Mouse (Mus musculus) liver, adult 2 months (tissue): ENCODE results near the gene Mmp21. TPM values are rescaled to one million over a fixed set of nuclear protein-coding genes. Genes with fewer than 3 reads are reported as not detected.
A peak's percentile ranks its signal among the peaks of the same experiment; 100 is the strongest.

Source experiments
- DNase-seq: peaks from one replicate; pipeline ENCODE4 v3.0.0-alpha.2; 2011; ENCODE audit warnings: low read depth, low spot score; ENCODE audit errors: extremely low read depth
- H3K27ac ChIP-seq: fragments of 200-500 bp; replicated peaks from 2 replicates; pipeline ENCODE4 v1.5.1; 2012; ENCODE audit warnings: low read depth, mild to moderate bottlenecking, control low read depth, inconsistent platforms, low read length; ENCODE audit not compliant: insufficient read depth
- H3K27me3 ChIP-seq: fragments of 200-500 bp; 2 replicates; pipeline ENCODE4 v1.6.1; 2012; ENCODE audit warnings: mild to moderate bottlenecking, moderate library complexity, low read length, inconsistent platforms; ENCODE audit not compliant: control insufficient read depth, insufficient read depth
- H3K36me3 ChIP-seq: fragments of 200-500 bp; 2 replicates; pipeline ENCODE4 v1.6.1; 2012; ENCODE audit warnings: low read length, inconsistent platforms; ENCODE audit not compliant: control insufficient read depth, insufficient read depth
- H3K4me1 ChIP-seq: fragments of 200-500 bp; 2 replicates; pipeline ENCODE4 v1.6.1; 2011; ENCODE audit warnings: low read length; ENCODE audit not compliant: control insufficient read depth, insufficient read depth
- H3K4me3 ChIP-seq: fragments of 200-500 bp; 2 replicates; pipeline ENCODE4 v1.5.1; 2011; ENCODE audit warnings: low read depth, mild to moderate bottlenecking, control low read depth, low read length, moderate library complexity; ENCODE audit not compliant: insufficient read depth
- H3K79me2 ChIP-seq: fragments of 200-500 bp; 2 replicates; pipeline ENCODE4 v1.6.1; 2012; ENCODE audit warnings: inconsistent platforms, mild to moderate bottlenecking, low read length, moderate library complexity; ENCODE audit not compliant: control insufficient read depth, insufficient read depth
- H3K9ac ChIP-seq: fragments of 200-500 bp; 2 replicates; pipeline ENCODE4 v1.6.1; 2012; ENCODE audit warnings: low read depth, mild to moderate bottlenecking, control low read depth, inconsistent platforms, low read length
- CTCF ChIP-seq: fragments of 200-500 bp; IDR thresholded peaks from 2 replicates; pipeline ENCODE4 v1.5.1; 2011; ENCODE audit warnings: low read depth, low read length, control low read depth
- POLR2A ChIP-seq: fragments of 200-500 bp; IDR thresholded peaks from 2 replicates; pipeline ENCODE4 v1.6.1; 2011; ENCODE audit warnings: low read length, control low read depth; ENCODE audit not compliant: insufficient read depth; ENCODE audit errors: extremely low read depth
- WGBS: fragments of 180-500 bp; shearing (Covaris S2); methylation state at CpG from one replicate; pipeline ENCODE4 v1.1.7; 2018; 5-methylcytosine and 5-hydroxymethylcytosine counted together
- polyA plus RNA-seq: library from polyadenylated mRNA; depleted of rRNA; stranded (reverse); fragments of >200 nt; gene quantifications from 2 replicates; pipeline ENCODE4 v1.2.3, GENCODE M21; 2012
- total RNA-seq: library from RNA; depleted of rRNA; stranded (reverse); fragments of >200 nt; gene quantifications from 2 replicates; pipeline ENCODE4 v1.2.3, GENCODE M21; 2014

Gene Mmp21
- total and polyA plus RNA-seq, 2 experiments, result not detected

DNA sequence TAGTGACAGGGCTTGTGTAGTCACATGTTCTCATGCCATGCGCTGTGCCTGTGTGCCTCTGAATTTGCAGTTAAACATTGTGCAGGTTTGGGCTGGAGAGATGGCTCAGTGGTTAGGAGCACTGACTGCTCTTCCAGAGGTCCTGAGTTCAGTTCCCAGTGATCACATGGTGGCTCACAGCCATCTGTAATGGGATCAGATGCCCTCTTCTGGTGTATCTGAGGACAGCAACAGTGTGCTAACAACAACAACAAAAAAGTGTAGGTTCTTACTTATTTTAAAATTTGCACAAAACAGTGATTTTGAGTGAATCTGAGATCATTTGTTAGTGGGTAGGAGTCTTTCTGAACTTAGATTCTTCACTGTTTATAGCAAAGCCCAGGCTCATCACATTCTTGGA is 38.7 kb upstream of the Mmp21 start:
- TF ChIP-seq CTCF, result no peak
- no peak overlapping the region for H3K4me3 ChIP-seq
- H3K27ac ChIP-seq, result no peak overlapping the region
- H3K4me1 ChIP-seq, result peaks cover 20% of the 10 kb centered on the region
- H3K27me3 ChIP-seq, result no peaks in the 10 kb centered on the region
- peaks cover 59% of the 10 kb centered on the region for H3K36me3 ChIP-seq
- no peak overlapping the region for H3K9ac ChIP-seq
- peak; percentile 19 for DNase-seq
- 96% methylated on average over 1 of the region's 1 CpGs for WGBS
- peaks cover 5% of the 10 kb centered on the region; the same call in 1 of the 2 replicates for H3K79me2 ChIP-seq

DNA sequence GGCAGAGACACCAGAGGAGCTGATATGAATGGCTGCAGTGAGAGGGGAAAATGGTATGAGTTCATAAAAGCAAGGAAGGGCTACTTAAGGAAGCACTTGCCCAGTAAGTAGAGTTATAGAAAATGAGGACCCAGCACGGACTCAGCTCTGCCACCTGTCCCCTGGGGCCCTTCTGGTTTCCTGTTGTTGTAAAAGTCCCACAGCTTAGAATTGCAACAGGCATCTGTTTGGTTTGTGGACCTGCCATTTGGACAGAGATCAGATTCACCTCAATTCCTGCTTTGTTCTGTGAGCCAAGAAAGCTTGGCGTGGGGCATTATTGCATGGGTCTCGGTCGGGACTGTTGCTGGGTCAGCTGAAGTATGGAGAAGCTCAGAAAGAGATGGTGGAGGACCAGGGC is 35.5 kb upstream of the Mmp21 start:
- no peaks in the 10 kb centered on the region for H3K27me3 ChIP-seq
- peak; percentile 96 for DNase-seq
- peak overlapping the region; percentile 76 for H3K27ac ChIP-seq
- H3K4me1 ChIP-seq, result peaks cover 25% of the 10 kb centered on the region
- WGBS, result 30% methylated on average over 4 of the region's 4 CpGs
- TF ChIP-seq CTCF (no peak), POLR2A (no peak)
- peaks cover 5% of the 10 kb centered on the region; the same call in 1 of the 2 replicates for H3K79me2 ChIP-seq
- peaks cover 44% of the 10 kb centered on the region for H3K36me3 ChIP-seq
- H3K9ac ChIP-seq, result no peak overlapping the region
- no peak overlapping the region for H3K4me3 ChIP-seq

DNA sequence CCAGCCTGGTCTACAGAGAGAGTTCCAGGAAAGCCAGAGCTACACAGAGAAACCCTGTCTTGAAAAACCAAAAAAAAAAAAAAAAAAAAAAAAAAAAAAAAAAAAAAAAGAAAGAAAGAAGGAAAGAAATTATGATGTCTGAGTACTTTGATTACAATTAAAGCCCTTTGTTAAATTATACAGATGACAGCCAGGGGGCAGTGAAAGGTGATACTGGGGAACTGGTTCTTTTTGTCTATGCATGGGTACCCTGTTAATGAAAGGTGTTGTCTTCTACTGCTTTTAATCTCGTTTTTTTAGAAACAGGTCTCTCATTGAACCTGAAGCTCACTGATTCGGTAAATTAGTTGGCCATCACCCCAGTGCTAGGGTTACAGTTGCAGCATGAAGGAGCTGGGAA is 27.4 kb upstream of the Mmp21 start:
- H3K36me3 ChIP-seq, result no peaks in the 10 kb centered on the region

DNA sequence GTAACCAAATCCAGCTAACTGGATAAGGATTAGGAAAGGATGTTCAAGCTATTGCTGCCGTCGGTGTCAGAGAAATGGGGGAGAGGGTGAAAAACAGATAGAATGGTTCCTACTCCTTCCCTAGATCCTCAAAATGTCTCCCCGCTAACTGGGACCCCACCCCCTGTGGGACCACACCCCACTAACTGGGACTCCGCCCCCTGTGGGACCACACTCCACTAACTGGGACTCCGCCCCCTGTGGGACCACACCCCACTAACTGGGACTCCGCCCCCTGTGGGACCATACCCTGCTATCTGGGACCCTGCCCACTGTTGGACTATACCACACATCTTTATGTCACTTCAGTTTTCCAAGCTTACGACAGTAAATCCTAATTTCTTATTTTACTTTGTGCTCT is 24.0 kb upstream of the Mmp21 start:
- Histone ChIP-seq H3K27me3 (no peaks in the 10 kb centered on the region), H3K9ac (no peak overlapping the region), H3K36me3 (peaks cover 5% of the 10 kb centered on the region; the same call in 1 of the 2 replicates), H3K4me3 (no peak overlapping the region), H3K79me2 (peaks cover 3% of the 10 kb centered on the region; the same call in 1 of the 2 replicates), H3K27ac (no peak overlapping the region), H3K4me1 (peaks cover 3% of the 10 kb centered on the region; the same call in 1 of the 2 replicates)
- over 99% methylated on average over 7 of the region's 7 CpGs for WGBS
- no peak for TF ChIP-seq CTCF
- no peak for TF ChIP-seq POLR2A
- no peak for DNase-seq

More for the DNA sequence above, 27.4 kb upstream of the Mmp21 start:
- Histone ChIP-seq H3K9ac (no peak overlapping the region), H3K27ac (no peak overlapping the region), H3K4me3 (no peak overlapping the region), H3K27me3 (no peaks in the 10 kb centered on the region), H3K4me1 (peaks cover 6% of the 10 kb centered on the region), H3K79me2 (peaks cover 8% of the 10 kb centered on the region; the same call in 1 of the 2 replicates)
- 78% methylated on average over 2 of the region's 2 CpGs for WGBS
- DNase-seq, result peak; percentile 32
- TF ChIP-seq POLR2A (no peak), CTCF (peak; percentile 10; the same call in 1 of the 2 replicates)

DNA sequence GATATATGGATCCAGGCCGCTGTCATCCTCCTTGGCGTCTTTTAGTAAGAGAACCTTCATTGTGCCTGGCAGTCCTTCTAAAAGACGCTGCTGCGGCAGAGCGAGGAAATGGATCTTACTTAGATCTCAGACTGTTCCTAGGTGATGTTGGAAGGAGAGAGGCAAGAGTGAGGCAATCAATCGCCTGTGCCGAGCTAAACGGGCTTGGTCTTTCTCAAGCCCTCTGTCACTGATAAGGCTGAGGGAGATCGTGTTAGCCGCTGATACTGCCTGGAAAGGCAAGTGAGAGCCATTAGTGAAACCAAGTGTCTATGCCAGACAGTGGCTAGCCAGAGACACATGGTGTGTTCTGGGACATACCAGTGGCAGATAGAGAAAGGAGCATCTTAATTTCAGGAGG is 22.5 kb upstream of the Mmp21 start:
- H3K27me3 ChIP-seq, result no peaks in the 10 kb centered on the region
- H3K4me3 ChIP-seq, result no peak overlapping the region
- TF ChIP-seq POLR2A, result no peak
- TF ChIP-seq CTCF, result no peak
- H3K27ac ChIP-seq, result no peak overlapping the region
- DNase-seq, result no peak
- 86% methylated on average over 10 of the region's 10 CpGs for WGBS
- H3K4me1 ChIP-seq, result no peaks in the 10 kb centered on the region
- no peaks in the 10 kb centered on the region for H3K79me2 ChIP-seq
- peaks cover 7% of the 10 kb centered on the region; the same call in 1 of the 2 replicates for H3K36me3 ChIP-seq
- H3K9ac ChIP-seq, result no peak overlapping the region

DNA sequence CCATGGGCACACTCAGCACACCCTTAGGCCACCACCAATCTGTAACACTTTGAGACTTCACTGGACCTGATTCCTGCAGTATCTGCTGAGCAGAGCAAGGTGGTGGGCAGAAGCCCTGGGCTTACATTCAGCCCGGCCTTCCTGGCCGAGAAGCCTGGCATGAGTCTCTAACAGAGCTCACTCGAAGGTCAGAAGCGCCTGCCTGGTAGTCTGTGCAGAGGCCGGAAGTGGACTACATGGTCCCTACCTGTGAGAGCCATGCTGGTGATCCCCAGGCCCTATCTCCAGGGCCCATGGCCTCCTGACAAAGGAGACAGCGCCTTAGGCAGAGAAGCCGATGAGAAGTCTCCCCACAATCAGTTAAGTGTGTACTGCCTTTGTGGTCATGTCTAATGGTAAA is 21.5 kb upstream of the Mmp21 start:
- DNase-seq, result no peak
- WGBS, result 96% methylated on average over 7 of the region's 7 CpGs
- Histone ChIP-seq H3K4me3 (no peak overlapping the region), H3K79me2 (no peaks in the 10 kb centered on the region), H3K4me1 (no peaks in the 10 kb centered on the region), H3K9ac (no peak overlapping the region), H3K36me3 (peaks cover 10% of the 10 kb centered on the region; the same call in 1 of the 2 replicates), H3K27me3 (no peaks in the 10 kb centered on the region), H3K27ac (no peak overlapping the region)
- TF ChIP-seq CTCF (no peak), POLR2A (no peak)
